Mouse (Mus musculus) adipocyte (in vitro differentiated cells): ENCODE measurements around the gene Nit1.
"Not testable (repeated sequence)": the region's sequence is repeated elsewhere in the genome, so short reads cannot be mapped to it uniquely, and the experiment has no call there.

Source experiments
- DNase-seq: peaks from one replicate; pipeline ENCODE4 v3.0.0-alpha.2; 2016; ENCODE audit warnings: low spot score

The Nit1 gene

DNA sequence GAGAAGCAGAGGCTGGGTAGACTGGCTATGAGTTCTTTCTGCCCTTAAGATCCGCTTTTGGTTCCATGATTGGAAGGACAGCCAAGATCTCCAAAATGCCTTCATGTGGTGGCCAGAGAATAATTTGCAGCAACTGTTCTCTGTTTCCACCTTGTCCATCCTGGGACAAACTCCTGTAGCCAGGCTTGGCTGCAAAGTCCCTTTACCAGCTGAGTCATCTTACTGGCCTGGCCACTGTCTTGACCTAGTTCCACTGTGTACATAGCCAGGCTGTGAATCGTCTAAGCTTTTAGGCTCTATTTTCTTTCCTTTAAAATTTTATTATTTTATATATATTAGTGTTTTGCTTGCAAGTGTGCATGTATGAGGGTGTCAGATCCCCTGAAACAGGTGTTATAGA is 3.8 kb upstream of the Nit1 start:
- no peak for DNase-seq

DNA sequence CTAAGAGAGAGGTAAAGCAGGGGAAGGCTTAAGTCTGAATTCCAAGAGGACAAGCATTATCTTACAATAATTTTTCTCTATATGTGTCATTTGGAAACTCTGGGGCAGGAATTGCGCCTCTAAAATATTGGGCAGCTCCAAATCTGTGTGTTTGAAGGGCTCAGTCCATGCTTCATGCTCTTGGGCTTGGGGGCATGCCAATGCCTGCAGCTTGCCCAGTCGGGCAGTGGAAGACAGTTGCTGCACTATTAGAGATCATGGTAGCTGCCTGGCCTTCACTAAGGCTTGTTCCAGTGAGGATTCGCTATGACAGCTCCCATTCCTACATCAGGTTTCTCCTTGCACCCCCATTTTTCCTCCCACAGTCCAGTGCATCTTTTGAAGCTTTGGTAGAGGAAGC is 3.2 kb upstream of the Nit1 start:
- DNase-seq, result peak; percentile 54

DNA sequence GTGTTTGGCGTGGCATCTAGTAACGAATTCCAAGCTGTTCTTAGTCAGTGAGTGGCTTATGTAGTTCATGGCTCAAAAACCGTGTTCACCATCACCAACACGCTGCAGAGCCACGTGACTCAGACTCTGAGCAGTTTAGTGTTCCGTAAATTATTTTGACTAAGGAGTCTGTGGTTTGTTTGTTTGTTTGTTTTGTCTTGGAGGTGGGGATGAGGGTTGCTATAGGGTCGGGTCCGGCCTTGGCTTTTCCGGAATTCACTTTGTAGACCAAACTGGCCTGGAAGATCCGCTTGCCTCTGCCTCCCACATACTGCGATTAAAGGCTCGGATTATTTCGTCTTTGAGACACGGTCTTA is 627 bp upstream of the Nit1 start:
- DNase-seq, result no peak

DNA sequence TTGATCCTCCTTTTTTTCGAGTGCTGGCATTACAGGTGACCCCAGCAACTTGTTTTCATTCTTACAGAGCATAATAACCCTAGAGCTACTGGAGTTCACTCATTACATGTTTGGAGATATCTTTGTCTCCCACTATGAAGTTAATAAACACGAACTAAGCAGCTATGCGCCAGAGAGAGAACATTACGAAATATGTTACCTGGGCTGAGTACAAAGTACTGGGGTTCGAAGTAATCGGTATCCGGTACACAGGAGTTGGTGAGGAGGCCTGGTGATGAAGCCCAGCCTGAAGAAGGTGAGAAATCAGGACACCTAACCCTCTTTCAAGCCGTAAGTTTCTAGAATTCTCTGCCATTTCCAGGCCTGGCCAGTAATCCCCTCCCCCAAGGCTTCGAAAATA is 731 bp downstream of the Nit1 start:
- no peak for DNase-seq

DNA sequence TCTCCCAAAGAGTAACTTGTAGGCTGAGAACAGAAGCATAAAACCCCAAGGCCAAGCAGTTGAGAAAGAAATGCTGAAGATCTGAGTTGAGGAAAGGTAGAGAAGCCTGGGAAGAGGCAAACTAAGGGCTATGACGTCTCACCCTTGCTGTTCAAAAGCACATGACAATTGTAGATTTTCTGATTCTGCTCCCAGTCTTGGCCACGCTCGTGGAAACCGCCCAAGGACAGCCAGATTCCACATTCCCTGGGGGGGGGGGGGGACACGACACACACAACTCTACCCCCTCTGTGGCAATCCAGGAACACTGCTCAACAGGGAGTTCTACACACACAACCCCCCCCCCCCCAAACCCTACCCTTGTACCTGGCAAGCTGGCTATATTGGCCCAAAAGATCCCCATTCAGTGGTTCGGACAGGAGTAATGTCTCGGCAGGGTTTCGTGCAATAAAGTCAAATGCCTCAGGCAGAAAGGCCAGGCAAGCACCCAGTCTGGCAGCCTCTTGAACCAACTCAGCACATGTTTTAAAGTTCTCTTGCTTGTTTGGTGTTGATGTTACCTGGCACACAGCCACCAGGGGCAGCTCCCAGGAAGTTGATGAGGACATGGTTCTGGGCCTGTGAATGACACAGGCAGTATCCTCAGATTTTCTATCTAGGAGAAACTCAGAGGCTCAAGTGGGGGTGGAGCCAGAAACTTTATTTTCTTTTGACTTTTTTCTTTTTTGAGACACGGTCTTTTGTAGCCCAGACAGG is 1.3 kb downstream of the Nit1 start:
- peak; percentile 70 for DNase-seq

DNA sequence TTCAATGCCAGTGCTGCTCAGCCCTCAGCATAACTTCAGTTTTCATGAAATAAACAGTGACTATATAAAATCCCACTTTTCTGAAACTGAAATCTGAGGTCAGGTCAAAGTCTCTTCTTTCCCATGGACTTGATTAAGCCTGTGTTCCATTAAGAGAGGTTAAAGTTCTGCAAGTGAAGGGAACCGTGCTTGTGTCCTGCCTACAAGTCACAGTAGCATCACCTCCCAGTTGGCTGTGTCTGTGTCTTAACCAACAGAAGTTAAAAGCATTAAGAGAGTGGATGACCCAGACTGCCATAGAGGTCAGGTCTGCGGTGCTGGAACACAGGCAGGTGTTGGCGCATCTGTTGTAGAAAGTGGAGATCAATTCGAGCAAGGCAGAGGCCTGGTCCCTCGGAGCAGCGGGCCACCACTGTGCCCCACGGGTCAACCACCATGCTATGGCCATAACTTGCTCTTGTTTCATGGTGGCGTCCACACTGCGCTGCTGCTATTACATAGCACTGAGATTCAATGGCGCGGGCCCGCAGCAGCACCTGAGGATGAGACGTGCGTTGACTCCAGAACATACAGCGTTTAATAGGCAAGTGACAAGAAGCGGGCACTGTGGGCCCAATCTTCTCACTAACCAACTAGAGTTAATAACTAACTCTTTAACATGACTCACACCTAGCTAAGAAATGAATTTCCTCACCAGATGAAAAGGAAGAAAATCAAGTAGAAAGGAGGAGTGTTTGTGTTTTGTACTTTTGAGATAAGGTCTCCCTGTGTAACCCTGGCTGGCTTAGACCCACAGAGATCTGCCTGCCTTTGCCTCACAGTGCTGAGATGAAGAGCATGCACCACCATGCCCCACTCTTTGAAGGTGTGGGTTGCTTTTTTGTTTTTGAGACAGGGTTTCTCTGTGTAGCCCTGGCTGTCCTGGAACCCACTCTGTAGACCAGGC is 2.9 kb downstream of the Nit1 start:
- no peak for DNase-seq

DNA sequence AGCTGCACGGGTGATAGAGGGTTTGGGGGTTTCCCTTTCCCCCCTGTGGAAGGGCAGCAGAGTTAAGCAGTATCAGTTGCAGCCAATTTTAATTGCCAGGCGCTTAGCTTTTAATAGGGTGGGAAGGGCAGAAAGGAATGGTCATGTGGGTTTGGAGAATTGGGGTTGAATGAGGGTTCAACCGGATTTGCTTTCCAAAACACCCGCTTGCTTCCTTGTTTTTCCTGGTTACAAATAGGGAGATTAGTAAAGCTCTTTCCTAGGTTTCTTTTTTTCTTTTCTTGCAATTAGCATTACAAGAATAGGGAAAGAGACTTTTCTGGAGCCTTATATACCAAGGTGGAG is 15.3 kb downstream of the Nit1 start:
- peak; percentile 50 for DNase-seq

DNA sequence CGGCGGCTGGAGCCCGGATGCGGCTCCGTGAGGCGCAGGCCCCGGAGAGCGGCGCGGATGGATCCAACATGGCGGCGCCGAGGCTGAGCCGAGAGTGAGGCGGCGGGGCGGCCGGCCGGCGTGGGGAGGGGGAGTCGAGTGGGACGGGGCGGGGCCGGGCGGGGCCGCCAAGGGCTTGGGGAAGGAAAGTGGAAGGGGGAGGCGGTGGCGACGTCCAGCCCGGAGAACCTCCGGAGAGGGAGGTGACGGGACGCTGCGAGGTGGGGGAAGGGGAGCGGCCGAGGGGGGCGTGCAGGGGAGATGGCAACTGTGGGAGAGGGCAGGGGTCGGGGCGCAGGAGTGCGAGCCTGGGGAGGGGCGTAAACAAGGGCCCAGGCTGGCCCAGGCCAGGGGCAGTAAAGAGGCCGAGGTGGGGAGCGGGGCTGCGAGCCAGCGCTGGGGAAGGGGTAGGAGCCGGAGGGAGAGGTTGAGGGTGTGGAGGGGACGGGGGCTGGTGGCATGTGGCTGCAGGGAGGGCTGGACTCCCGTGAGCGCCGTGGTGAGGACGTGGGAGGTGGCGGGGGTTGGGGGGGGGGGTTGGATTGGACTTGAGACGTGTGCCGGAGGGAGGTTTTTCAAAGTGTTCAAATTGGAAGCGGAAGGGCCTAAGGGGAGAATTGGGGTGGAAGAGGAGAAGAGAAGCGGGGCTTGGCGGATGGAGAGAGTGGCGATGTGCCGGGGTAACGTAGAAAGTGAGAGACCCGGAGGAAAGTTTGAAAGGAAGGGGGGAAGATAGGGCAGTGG is 15.8 kb downstream of the Nit1 start:
- DNase-seq, result no peak

DNA sequence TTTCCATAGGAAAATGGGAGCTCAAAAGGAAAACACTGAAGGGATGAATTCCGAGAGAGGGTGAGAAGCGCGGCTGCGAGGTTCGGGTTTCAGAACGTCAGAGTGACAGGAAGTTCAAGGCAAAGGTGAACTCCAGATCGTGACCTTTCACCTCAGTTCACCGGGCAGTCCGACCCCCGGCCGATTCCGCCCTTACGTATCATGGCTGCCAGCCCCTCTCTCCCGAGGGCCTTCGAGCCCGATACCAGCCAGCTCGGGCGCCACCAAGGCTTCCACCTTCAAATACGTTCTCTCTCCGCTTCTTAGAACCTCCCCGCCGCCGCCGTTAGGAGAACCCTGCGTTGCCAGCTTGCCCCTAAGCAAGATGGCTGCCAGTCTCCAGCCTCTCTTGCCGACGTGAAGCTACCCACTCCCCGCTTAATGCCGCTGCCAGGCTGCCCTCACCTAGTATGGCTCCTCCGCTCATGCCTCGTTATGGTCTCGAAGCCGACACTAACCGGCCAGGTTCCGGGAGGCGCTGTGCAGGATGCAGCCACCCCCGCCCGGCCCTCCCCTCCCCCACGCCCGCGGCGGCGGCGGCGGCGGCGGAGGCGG is 16.5 kb downstream of the Nit1 start, which contains the start of gene Dedd:
Dedd (plus strand) TSS at position 307 of the 594 bp plus-strand sequence.
- DNase-seq, result peak; percentile 96

DNA sequence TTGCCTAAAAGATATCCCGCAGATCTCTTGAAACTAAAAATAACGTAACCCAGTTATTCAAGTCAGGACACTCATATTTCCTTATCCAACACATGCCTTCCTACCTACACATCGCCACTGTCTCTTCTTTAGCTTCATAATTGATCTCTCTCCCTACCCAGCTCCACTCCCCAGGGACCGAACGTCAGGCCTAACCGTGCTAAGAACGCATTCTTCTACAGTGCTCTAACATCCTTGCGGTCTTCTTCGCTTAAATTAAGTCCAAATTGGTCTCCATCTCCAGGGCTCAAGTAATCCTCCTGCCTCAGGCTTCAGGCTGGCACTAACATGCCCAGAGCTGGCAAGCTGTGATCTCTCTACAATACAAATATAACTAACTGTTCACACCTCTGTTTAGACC is 17.2 kb downstream of the Nit1 start:
- no peak for DNase-seq

DNA sequence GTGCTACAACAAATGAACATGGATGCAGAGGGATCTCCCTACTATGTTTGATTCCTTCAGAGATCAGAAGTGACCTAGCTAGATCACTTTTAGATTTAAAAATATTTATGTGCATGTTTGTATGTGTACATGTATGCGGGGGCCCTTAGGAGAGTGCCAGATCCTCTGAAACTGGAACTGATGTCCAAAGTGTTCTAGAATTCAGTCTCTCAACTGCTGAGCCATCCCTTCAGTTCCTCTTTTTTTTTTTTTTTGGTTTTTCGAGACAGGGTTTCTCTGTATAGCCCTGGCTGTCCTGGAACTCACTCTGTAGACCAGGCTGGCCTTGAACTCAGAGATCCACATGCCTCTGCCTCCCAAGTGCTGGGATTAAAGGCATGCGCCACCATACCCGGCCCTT is 18.9 kb downstream of the Nit1 start:
- not testable (repeated sequence) for DNase-seq

DNA sequence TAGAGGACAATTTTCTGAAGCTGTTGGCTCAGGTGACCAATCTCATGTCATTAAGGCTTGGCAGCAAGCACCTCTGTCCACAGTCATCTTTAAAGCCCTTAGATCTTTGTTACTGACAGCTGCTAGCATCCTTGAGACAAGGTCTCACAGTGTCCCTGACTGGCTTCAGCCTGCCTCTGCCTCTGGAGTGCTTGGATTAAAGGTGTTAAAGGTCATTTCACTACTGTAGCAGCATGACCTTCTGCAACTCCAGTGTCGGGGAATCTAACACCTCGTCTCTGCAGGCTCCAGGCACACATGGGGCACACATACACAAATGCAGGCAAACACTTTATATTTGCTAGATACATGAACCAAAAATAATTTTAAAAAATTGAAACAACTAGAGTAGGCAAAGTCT is 19.9 kb downstream of the Nit1 start:
- no peak for DNase-seq

DNA sequence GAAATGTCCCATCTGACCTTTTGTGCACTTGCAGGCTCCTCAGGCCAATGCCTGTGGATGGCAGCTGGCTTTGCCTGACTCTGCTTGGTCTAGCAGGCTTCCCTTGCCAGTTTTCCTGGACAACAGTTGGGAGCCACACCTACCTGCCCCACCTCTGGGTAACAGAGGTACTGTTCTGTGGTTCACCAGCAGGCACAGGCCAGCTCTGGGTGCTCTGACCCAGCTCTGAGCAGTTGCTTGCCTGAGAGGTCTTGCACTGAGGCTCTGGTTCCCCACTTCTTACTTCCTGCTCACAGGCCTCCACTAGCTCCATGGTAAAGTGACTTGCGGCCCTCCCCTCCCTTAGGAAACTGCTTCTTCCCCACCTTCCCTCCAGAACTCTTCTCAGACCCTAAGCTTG is 23.4 kb downstream of the Nit1 start:
- no peak for DNase-seq

DNA sequence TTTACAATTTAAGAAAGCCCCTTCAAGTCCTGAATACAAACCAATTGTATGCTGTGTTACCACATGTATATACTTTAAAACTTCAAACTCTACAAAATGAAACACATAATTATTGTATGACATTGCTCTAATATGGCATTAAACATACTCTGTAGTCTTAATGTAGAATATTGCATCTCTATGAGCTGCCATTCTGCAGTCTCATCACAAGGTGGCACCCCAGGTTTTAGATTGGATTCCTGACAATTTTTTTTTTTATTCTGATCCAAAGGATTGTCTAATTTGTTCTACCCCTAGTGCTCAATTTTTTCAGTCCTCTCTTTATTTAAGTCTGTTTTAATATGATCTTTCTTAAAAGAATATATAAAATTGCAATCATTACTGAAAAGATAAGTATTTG is 24.0 kb downstream of the Nit1 start:
- peak; percentile 48 for DNase-seq

DNA sequence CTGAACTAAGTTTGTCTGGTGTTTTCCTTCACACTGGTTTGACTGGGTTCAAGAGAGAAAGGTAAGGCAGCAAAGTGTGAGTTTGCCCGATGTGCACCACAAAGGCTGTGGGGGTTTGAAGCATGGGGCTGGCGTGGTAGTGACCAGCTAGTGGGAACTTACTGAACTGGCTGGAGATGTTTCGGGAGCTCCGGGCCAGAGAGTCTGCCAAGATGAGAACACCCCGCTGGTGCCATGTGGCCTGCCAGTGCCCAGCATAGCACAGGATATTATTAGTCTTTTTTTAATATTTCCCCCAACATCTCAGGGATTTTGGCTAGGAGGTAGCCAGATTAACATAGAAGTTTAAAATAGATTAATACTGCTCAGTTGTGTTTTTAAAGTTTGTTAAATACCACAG is 25.3 kb downstream of the Nit1 start:
- no peak for DNase-seq

DNA sequence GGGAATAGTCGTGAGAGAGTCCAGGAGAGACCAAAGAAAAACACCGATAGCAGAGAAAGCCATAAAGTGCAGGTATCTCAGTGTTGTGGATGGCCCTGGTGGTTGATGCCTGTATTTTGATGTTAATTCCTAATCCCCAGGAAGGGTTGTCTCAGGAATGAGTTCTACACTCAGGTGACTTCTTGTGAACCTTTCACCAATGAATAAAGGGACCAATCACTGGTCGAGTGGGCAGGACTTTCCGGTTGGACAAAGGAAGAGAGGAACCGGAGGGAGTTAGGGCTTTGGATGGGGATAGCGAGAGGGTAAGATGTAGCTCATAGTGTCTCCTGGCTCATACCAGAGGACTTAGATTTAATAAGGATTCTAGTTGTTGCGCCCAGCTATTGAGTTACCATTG is 25.7 kb downstream of the Nit1 start:
- DNase-seq, result no peak

DNA sequence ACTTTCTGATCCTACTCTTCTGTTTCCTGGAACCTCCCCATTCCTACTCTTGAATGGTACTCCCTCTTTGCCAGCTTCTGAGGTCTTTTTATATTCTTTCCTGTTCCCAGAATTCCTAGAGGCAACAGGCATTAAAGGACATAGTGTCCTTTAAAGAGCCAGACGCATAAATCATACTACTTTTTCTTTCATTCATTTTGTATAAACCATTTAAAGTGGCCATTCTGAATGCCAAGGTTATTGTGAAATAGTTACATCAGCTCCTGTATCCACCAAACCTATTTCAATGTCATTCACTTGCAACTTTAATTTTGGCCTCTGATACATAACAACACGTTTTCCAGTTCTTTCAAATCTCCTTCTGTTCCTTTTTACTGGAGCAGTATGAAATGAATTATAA is 36.1 kb downstream of the Nit1 start:
- DNase-seq, result peak; percentile 50

DNA sequence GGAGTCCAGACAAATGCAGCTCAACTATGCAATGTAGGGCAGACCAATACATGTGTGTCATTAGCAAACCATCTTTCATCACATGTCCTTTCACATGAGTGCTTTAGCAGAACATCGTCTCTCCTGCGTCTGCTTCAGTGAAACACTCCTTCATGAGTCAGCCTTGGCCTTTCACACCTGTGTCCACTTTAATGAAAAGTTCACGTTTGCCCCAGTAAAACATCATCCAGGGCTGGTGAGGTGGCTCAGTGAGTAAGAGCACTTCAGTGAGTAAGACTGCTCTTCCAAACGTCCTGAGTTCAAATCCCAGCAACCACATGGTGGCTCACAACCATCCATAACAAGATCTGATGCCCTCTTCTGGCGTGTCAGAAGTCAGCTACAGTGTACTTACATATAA is 39.3 kb downstream of the Nit1 start:
- not testable (repeated sequence) for DNase-seq

DNA sequence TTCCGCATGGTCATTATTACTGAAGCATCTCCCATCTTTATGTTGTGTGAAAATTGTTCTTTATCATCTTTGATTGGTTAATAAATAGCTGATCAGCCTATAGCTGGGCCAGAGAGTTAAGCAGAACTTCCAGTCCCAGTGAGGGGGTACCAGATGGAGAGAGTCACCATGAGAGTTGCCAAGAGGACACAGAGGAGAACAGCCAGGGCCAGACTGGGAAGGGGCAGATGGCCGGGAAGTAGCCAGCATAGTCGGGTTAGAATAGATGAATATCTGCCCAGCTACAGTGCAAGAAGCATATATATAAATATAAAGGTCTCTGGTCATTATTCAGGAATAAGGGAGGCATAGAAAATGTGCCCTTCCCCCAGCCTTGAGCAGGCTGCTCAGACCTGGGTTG is 47.2 kb downstream of the Nit1 start:
- no peak for DNase-seq

DNA sequence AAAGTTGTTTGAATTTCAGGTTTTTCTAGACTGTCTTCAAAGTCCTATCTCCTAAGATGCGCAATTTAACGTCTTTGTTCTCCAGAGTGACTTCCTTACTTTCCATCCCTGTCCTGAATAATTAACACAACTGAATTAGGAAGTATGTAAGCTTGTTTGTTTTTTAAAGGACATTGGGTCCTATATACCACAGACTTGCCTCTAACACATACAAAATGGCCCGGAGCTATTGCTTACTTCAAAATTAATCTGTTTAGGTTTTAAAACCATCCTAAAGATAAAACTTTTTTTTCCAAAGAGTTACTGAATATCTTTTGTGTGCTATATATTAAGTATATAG is 50.4 kb downstream of the Nit1 start:
- no peak for DNase-seq

DNA sequence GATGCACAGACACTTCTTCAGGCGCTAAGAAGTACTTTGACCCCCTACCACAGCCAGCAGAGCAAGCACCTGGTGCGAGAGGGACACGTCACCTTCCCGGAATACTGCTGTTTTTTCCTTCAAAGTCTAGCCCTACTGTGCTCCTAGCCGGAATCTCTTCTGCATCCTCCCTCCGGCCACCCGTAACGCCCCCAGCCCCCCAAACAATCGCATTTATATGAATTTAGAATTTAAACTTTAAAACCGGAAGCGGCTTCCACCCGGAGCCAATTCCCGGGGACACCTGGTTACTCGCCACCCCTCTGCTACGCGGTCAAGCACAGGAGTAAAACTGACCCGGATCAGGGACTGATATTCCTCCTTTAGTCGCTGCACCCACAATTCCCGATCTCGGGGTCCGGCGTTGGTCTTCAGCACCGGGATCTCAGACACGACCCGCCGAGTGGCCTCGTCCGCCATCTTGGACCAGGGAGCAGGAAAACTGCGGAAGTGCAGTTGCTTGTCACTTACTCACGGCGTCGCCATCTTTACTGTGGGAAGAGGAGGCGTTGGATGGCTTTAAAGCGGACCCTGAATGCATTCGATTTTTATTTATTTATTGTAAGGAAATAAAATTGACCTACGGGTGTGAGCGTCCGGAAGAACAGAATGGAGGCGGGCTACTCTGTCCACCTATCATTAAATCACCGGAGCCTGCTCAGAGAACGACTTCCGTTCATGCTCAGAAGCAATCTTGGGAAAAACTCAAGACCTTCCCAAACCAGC is 51.0 kb downstream of the Nit1 start, which contains the start of gene Ufc1:
Ufc1 (minus strand) TSS at position 727 of the 765 bp plus-strand sequence.
- peak; percentile 94 for DNase-seq

DNA sequence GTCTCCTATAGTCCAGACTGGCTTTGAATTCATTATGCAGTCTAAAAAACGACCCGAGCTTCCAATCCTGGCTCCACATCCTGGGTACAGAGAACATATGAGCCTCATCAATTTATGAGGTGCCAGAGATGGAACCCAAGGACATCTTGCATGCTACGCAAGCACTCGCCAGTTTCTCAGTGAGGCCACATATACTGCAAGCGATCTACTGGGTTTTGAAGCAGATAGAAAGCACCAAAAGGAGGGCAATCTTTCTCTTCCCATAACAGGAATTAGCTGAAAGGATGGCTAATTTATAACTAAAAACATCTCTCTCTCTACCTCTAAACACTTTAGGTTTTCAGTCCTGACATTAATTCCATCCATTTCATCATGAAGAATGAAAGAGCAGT is 51.5 kb downstream of the Nit1 start:
- peak; percentile 33 for DNase-seq
